Mouse (Mus musculus) stomach, postnatal 0 days (tissue): ENCODE results near the gene Rpap3. TPM values are rescaled to one million over a fixed set of nuclear protein-coding genes. Genes with fewer than 3 reads are reported as not detected.
A peak's percentile ranks its signal among the peaks of the same experiment; 100 is the strongest.

ENCODE experiments used
- ATAC-seq: fragments of 200-750 bp; cut with Nextera tagmentation; 2 replicates; pipeline ENCODE4 v1.8.0; 2017; ENCODE audit not compliant: low FRiP score, low TSS enrichment
- DNase-seq: peaks from one replicate; pipeline ENCODE4 v3.0.0-alpha.2; 2016; ENCODE audit warnings: low spot score
- H3K27ac ChIP-seq: fragments of 300-500 bp; sonication (generic); replicated peaks from 2 replicates; pipeline ENCODE4 v1.5.1; 2014; ENCODE audit warnings: mild to moderate bottlenecking, control low read depth
- H3K27me3 ChIP-seq: fragments of 300-500 bp; sonication (generic); 2 replicates; pipeline ENCODE4 v1.6.1; 2014; ENCODE audit warnings: low read length; ENCODE audit not compliant: control insufficient read depth, insufficient read depth
- H3K36me3 ChIP-seq: fragments of 300-500 bp; sonication (generic); 2 replicates; pipeline ENCODE4 v1.6.1; 2014; ENCODE audit warnings: low read length, mixed read lengths; ENCODE audit not compliant: control insufficient read depth, insufficient read depth
- H3K4me1 ChIP-seq: fragments of 300-500 bp; sonication (generic); replicated peaks from 2 replicates; pipeline ENCODE4 v1.6.1; 2014; ENCODE audit warnings: antibody characterized with exemption; ENCODE audit not compliant: control insufficient read depth, insufficient read depth
- H3K4me2 ChIP-seq: fragments of 300-500 bp; sonication (generic); replicated peaks from 2 replicates; pipeline ENCODE4 v1.6.1; 2014; ENCODE audit warnings: low read depth, mild to moderate bottlenecking, control low read depth, moderate library complexity
- H3K4me3 ChIP-seq: fragments of 300-500 bp; sonication (generic); 2 replicates; pipeline ENCODE4 v1.5.1; 2014; ENCODE audit warnings: low read depth, low read length, control low read depth
- H3K9ac ChIP-seq: fragments of 300-500 bp; sonication (generic); 2 replicates; pipeline ENCODE4 v1.6.1; 2014; ENCODE audit warnings: mild to moderate bottlenecking, low read length, control low read depth, mixed read lengths
- H3K9me3 ChIP-seq: fragments of 300-500 bp; sonication (generic); 2 replicates; pipeline ENCODE4 v1.6.1; 2016; ENCODE audit warnings: low read length; ENCODE audit not compliant: control insufficient read depth
- CTCF ChIP-seq: IDR thresholded peaks from 2 replicates; pipeline ENCODE4 v1.5.1; 2016; ENCODE audit warnings: antibody characterized with exemption, low read depth, mild to moderate bottlenecking, moderate library complexity
- EP300 ChIP-seq: optimal IDR thresholded peaks from 2 replicates; pipeline ENCODE3; 2016; ENCODE audit warnings: antibody characterized with exemption
- WGBS: fragments of 180-500 bp; shearing (Covaris S2); extraction: QIAGEN DNeasy Blood & Tissue Kit; methylation state at CpG from one replicate; pipeline ENCODE4 v1.1.7; 2014; 5-methylcytosine and 5-hydroxymethylcytosine counted together
- polyA plus RNA-seq: library from polyadenylated mRNA; unstranded; fragments of >200 nt; fragmentation: Nextera tagmentation; extraction: Ambion mirVana; gene quantifications from 2 replicates; pipeline ENCODE4 v1.2.1, GENCODE M21; 2015

Rpap3 gene
- polyA plus RNA-seq, 1 experiment from 2014 or later, result 13.3 TPM

- no peaks in the 10 kb centered on the region for H3K27me3 ChIP-seq
- no peak overlapping the region for H3K9ac ChIP-seq
- 68% methylated on average over 18 of the region's 18 CpGs for WGBS
- ATAC-seq, result 0 out of 2 replicates have a peak, but pooled peaks have one; percentile 42
- H3K4me3 ChIP-seq, result no peak overlapping the region
- H3K36me3 ChIP-seq, result peaks cover 20% of the 10 kb centered on the region
- peak; percentile 28 for DNase-seq
- H3K4me1 ChIP-seq, result no peaks in the 10 kb centered on the region
- no peak overlapping the region for H3K27ac ChIP-seq
- H3K4me2 ChIP-seq, result no peak overlapping the region
- TF ChIP-seq EP300 (no peak), CTCF (no peak)
- H3K9me3 ChIP-seq, result no peaks in the 10 kb centered on the region
These were observed 25.5 kb downstream of the Rpap3 start for GRCm38 (mm10) chr15:97679991-97680681.

- no peaks in the 10 kb centered on the region for H3K4me1 ChIP-seq
- DNase-seq (no peak), ATAC-seq (no peak)
- no peak for TF ChIP-seq EP300
- no peak for TF ChIP-seq CTCF
- H3K27ac ChIP-seq, result no peak overlapping the region
- H3K27me3 ChIP-seq, result no peaks in the 10 kb centered on the region
- H3K4me2 ChIP-seq, result no peak overlapping the region
- peaks cover 23% of the 10 kb centered on the region for H3K36me3 ChIP-seq
- no peak overlapping the region for H3K4me3 ChIP-seq
- 88% methylated on average over 3 of the region's 3 CpGs for WGBS
- H3K9ac ChIP-seq, result no peak overlapping the region
- H3K9me3 ChIP-seq, result no peaks in the 10 kb centered on the region
These were observed 28.3 kb downstream of the Rpap3 start for GRCm38 (mm10) chr15:97677341-97677740.

GRCm38 (mm10) chr15:97675927-97676326 is 29.7 kb downstream of the Rpap3 start:
- Histone ChIP-seq H3K27ac (no peak overlapping the region), H3K4me2 (no peak overlapping the region), H3K36me3 (peaks cover 20% of the 10 kb centered on the region), H3K9ac (no peak overlapping the region), H3K27me3 (no peaks in the 10 kb centered on the region), H3K9me3 (no peaks in the 10 kb centered on the region), H3K4me1 (no peaks in the 10 kb centered on the region), H3K4me3 (no peak overlapping the region)
- WGBS, result 87% methylated on average over 13 of the region's 13 CpGs
- TF ChIP-seq EP300 (no peak), CTCF (no peak)
- ATAC-seq (no peak), DNase-seq (no peak)

- TF ChIP-seq CTCF (no peak), EP300 (no peak)
- DNase-seq, result no peak
- ATAC-seq, result no peak
- Histone ChIP-seq H3K27ac (no peak overlapping the region), H3K9ac (no peak overlapping the region), H3K9me3 (no peaks in the 10 kb centered on the region), H3K36me3 (peaks cover 20% of the 10 kb centered on the region), H3K4me1 (no peaks in the 10 kb centered on the region), H3K27me3 (no peaks in the 10 kb centered on the region), H3K4me2 (no peak overlapping the region), H3K4me3 (no peak overlapping the region)
- WGBS, result 92% methylated on average over 4 of the region's 4 CpGs
These were observed 31.2 kb downstream of the Rpap3 start for GRCm38 (mm10) chr15:97674423-97674822.

GRCm38 (mm10) chr15:97673256-97674000 is 32.2 kb downstream of the Rpap3 start:
- Histone ChIP-seq H3K4me2 (no peak overlapping the region), H3K4me1 (no peaks in the 10 kb centered on the region), H3K9ac (no peak overlapping the region), H3K4me3 (no peak overlapping the region), H3K36me3 (peaks cover 20% of the 10 kb centered on the region), H3K9me3 (no peaks in the 10 kb centered on the region), H3K27ac (no peak overlapping the region), H3K27me3 (no peaks in the 10 kb centered on the region)
- ATAC-seq, result no peak
- 83% methylated on average over 7 of the region's 7 CpGs for WGBS
- no peak for DNase-seq
- no peak for TF ChIP-seq CTCF
- no peak for TF ChIP-seq EP300

- Histone ChIP-seq H3K4me3 (no peak overlapping the region), H3K27me3 (no peaks in the 10 kb centered on the region), H3K9ac (no peak overlapping the region), H3K9me3 (no peaks in the 10 kb centered on the region), H3K27ac (no peak overlapping the region), H3K4me2 (no peak overlapping the region), H3K36me3 (peaks cover 12% of the 10 kb centered on the region; the same call in 1 of the 2 replicates), H3K4me1 (no peaks in the 10 kb centered on the region)
- DNase-seq (no peak), ATAC-seq (no peak; the same call in 1 of the 2 replicates)
- TF ChIP-seq EP300, result no peak
- no peak for TF ChIP-seq CTCF
- WGBS, result 75% methylated on average over 9 of the region's 9 CpGs
These were observed 33.3 kb downstream of the Rpap3 start for GRCm38 (mm10) chr15:97672211-97672765.
